Mouse (Mus musculus) cortical plate, adult 2 months (tissue): Measurements from ENCODE around the gene Ckap2l. TPM values are rescaled to one million over a fixed set of nuclear protein-coding genes. Genes with fewer than 3 reads are reported as not detected.

Experiments
- H3K27ac ChIP-seq: fragments of 200-500 bp; 2 replicates; pipeline ENCODE4 v1.5.1; 2012; ENCODE audit warnings: low read length, control low read depth, inconsistent platforms; ENCODE audit not compliant: insufficient read depth
- H3K4me1 ChIP-seq: fragments of 200-500 bp; 2 replicates; pipeline ENCODE4 v1.6.1; 2011; ENCODE audit warnings: low read length; ENCODE audit not compliant: control insufficient read depth, insufficient read depth
- H3K4me3 ChIP-seq: fragments of 200-500 bp; 2 replicates; pipeline ENCODE4 v1.5.1; 2011; ENCODE audit warnings: mild to moderate bottlenecking, low read length, control low read depth; ENCODE audit not compliant: insufficient read depth
- CTCF ChIP-seq: fragments of 200-500 bp; IDR thresholded peaks from 2 replicates; pipeline ENCODE4 v1.5.1; 2011; ENCODE audit warnings: mild to moderate bottlenecking, control low read depth, low read length; ENCODE audit not compliant: insufficient read depth; ENCODE audit errors: extremely low read depth
- POLR2A ChIP-seq: fragments of 200-500 bp; IDR thresholded peaks from 2 replicates; pipeline ENCODE4 v1.6.1; 2011; ENCODE audit warnings: mild to moderate bottlenecking, low read length, control low read depth; ENCODE audit not compliant: insufficient read depth; ENCODE audit errors: extremely low read depth
- polyA plus RNA-seq: library from polyadenylated mRNA; depleted of rRNA; stranded (reverse); fragments of >200 nt; gene quantifications from 2 replicates; pipeline ENCODE4 v1.2.3, GENCODE M21; 2012

The Ckap2l gene
- polyA plus RNA-seq, 1 experiment, result 0.50 TPM

- TF ChIP-seq CTCF, result no peak
- TF ChIP-seq POLR2A, result no peak
- H3K27ac ChIP-seq, result no peak overlapping the region
- H3K4me1 ChIP-seq, result no peaks in the 10 kb centered on the region
- no peak overlapping the region for H3K4me3 ChIP-seq
Measured at GRCm38 (mm10) chr2:129267738-129268137, 29.3 kb downstream of the Ckap2l start.

DNA sequence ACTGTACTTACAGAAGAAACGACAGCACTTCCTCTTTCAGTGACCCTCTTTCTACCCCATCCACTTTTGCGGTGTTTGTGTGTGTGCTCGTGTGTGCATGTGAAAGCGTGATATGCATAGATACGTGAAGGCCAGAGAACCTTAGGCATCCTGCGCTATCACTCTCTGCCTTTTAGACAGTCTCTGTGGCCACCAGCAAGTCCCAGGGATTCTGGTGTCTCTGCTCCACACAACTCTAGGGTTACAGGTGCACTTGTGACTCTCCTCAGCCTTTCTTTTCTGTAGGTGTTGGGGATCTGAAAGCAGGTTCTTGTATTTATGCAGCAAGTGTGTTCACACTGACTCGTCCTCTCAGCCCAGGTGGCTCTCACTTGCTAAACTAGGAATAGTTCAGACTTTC, 31.7 kb downstream of the Ckap2l start:
- H3K4me1 ChIP-seq, result no peaks in the 10 kb centered on the region
- no peak overlapping the region for H3K4me3 ChIP-seq
- TF ChIP-seq CTCF, result no peak
- no peak for TF ChIP-seq POLR2A
- no peak overlapping the region for H3K27ac ChIP-seq

- H3K4me3 ChIP-seq, result no peak overlapping the region
- no peak overlapping the region for H3K27ac ChIP-seq
- H3K4me1 ChIP-seq, result peaks cover 2% of the 10 kb centered on the region; the same call in 1 of the 2 replicates
- TF ChIP-seq CTCF (no peak), POLR2A (no peak)
Measured at GRCm38 (mm10) chr2:129263073-129263472, 33.9 kb downstream of the Ckap2l start.

GRCm38 (mm10) chr2:129261151-129261794, 35.7 kb downstream of the Ckap2l start:
- peaks cover 2% of the 10 kb centered on the region; the same call in 1 of the 2 replicates for H3K4me1 ChIP-seq
- H3K4me3 ChIP-seq, result no peak overlapping the region
- TF ChIP-seq POLR2A, result no peak
- TF ChIP-seq CTCF, result no peak
- no peak overlapping the region for H3K27ac ChIP-seq

DNA sequence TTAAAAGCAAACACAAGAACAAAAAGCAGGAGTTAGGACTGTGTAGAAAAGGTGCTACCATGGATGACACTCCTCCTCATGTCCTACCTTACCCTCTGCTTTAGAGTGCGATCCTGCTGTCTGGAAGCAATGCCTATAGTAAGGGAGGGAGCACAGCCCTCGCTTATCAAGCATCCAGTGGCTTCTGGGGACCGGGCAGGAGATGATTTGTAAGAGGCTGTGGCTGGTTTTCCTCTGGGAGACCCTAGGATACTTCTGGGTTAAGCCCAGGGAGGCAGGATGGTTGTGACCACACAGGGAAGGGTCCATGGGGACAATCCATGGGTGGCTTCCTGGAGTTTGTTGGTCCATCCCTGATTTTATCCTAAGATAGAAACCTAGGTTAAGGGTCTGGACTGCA, 36.4 kb downstream of the Ckap2l start:
- TF ChIP-seq CTCF, result no peak
- TF ChIP-seq POLR2A, result no peak
- Histone ChIP-seq H3K4me3 (no peak overlapping the region), H3K27ac (no peak overlapping the region), H3K4me1 (peaks cover 2% of the 10 kb centered on the region; the same call in 1 of the 2 replicates)

DNA sequence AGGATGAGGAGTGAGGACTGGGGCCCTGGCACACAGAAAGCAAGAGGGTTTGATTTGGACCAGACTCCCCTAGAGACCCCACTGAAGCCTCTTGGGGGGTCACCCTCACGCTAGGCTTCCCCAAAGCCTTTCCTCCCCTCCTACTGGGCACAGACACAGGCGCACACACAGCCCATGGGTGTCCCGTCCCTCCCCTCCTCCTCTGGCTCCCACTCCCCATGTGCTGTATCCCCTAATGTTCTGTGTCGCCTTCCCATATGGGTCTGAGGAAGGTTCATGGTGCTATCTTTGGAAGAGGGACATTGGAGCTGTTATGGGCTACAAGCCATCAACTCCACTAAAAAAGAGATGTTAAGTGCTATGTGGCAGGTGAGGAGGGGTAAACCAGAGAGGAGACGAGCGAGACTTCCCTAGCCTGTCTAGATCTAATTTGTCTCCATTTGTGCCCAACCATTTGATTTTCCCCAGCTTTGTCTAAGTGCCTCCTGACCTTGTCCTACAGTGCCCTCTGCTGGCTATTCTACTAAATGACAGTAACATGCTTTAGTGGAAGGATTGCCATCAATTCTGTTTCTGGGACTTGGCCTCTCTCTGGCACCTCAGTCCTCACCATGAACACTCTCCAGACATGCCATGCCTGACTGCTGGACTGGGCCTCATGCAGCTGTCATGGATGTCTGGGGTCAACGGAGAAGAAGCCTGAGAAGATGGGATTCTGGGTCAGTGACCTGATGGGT, 38.4 kb downstream of the Ckap2l start:
- peaks cover 2% of the 10 kb centered on the region; the same call in 1 of the 2 replicates for H3K4me1 ChIP-seq
- no peak overlapping the region for H3K27ac ChIP-seq
- H3K4me3 ChIP-seq, result no peak overlapping the region
- TF ChIP-seq CTCF (peak; percentile 94), POLR2A (no peak)

GRCm38 (mm10) chr2:129258056-129258455, 39.0 kb downstream of the Ckap2l start:
- Histone ChIP-seq H3K4me3 (no peak overlapping the region), H3K27ac (no peak overlapping the region), H3K4me1 (peaks cover 2% of the 10 kb centered on the region; the same call in 1 of the 2 replicates)
- TF ChIP-seq POLR2A (no peak), CTCF (no peak)

- Histone ChIP-seq H3K4me3 (no peak overlapping the region), H3K4me1 (peaks cover 2% of the 10 kb centered on the region; the same call in 1 of the 2 replicates), H3K27ac (no peak overlapping the region)
- TF ChIP-seq POLR2A (no peak), CTCF (no peak)
Measured at GRCm38 (mm10) chr2:129256006-129256405, 41.0 kb downstream of the Ckap2l start.

DNA sequence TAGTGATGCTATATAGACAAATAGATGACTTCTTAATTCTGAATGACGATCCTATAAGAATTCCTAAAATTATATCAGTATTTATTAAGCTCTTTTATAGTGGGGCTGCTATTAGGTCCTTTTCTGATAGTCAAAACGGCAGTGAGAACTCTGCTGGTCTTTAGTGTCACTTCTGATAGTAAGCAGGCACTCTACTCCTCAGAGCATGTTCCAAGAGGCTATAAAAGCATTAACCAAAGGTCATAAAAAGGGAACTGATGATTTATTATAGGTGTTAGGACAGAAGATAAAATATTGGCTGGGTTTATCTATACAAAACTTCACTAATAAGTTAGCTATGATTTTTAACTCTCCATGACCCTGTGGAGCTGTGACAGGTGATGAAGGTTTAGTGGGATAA, 42.9 kb downstream of the Ckap2l start:
- H3K27ac ChIP-seq, result no peak overlapping the region
- peaks cover 2% of the 10 kb centered on the region; the same call in 1 of the 2 replicates for H3K4me1 ChIP-seq
- TF ChIP-seq CTCF (no peak), POLR2A (no peak)
- no peak overlapping the region for H3K4me3 ChIP-seq

GRCm38 (mm10) chr2:129253631-129253970, 43.4 kb downstream of the Ckap2l start:
- Histone ChIP-seq H3K4me3 (no peak overlapping the region), H3K27ac (no peak overlapping the region)

More at GRCm38 (mm10) chr2:129253631-129253970, 43.4 kb downstream of the Ckap2l start:
- TF ChIP-seq POLR2A (no peak), CTCF (no peak)
- H3K4me1 ChIP-seq, result peaks cover 2% of the 10 kb centered on the region; the same call in 1 of the 2 replicates
